ENCODE assay signal across 9 mouse cellular contexts in the genomic region with DNA sequence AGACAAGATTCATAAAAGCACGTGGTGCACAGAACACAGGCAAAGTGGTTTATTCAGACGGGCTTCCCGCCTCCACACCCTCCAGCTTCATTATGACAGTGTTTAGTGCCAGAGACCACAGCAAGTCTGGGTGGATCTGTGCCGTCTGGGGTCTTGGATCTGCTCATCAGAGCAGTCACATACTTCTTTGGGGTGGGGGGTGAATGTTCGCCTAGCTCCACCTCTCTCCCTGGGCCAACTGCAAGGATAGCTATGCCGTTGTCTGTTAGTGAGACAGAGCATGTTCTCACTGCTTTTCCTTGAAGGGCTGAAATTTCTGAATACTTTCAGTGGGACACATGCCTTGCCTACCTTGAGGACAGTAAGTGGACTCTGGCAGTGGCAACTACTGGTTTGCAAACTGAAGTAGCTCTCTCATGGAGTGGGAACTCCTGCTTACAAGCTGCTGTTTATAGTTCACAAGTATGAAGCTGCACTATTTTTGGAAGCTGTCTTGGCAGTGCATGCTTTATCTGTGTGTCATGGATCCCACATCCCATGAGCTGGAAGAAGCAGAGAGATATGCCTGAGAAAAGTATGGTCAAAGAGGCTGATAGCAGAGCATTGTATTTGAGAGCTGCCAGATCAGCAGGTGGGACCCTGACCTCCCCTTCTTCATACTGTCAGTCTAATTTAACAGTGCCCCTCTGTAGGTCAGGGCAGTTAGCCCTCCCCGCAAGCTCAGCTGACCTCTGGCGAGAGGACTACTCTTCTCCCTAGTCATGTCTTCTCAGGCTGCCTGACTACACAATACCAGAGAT.
DNase-seq lines count a peak whose midpoint lies in the region; ATAC-seq and TF ChIP-seq lines count a peak whose summit lies in the region.
"Had no signal": no experiment of that assay in that cellular context is flagged by ENCODE, and none has a peak within 500 bp of the region (broad histone marks: within the 10 kb centered on the region; RNA-seq: fewer than 3 reads in every experiment).

No protein-coding gene starts in this region.

- 54% methylated on average over 8 of the region's 8 CpGs for WGBS in intestine, embryonic 15.5 days
- 51% methylated on average over 8 of the region's 8 CpGs for WGBS in stomach, postnatal 0 days
- WGBS in midbrain, embryonic 11.5 days, result 71% methylated on average over 8 of the region's 8 CpGs

- DNase-seq in frontal cortex, postnatal 36 days (ENCODE audit: low spot score in 2 of 2), result peak; percentile 19 to 73
- DNase-seq in frontal cortex, postnatal 14 days (ENCODE audit: low spot score in 2 of 2), result no peak
- peak; percentile 36 to 69 for DNase-seq in right cerebral cortex, postnatal 10 days (ENCODE audit: low spot score in 2 of 2)
- no peak for DNase-seq in right cerebral cortex, postnatal 25 days
- no peak for DNase-seq in stomach, postnatal 0 days (ENCODE audit: low spot score)
- no peak for DNase-seq in midbrain, embryonic 11.5 days (ENCODE audit: low spot score, missing footprints)
- no peak for DNase-seq in spleen, postnatal 36 days (ENCODE audit: low spot score in 2 of 2)

- peaks cover 12% of the 10 kb centered on the region; the same call in 1 of the 2 replicates for H3K4me1 ChIP-seq in intestine, embryonic 15.5 days (replicated peaks)
- H3K4me1 ChIP-seq in stomach, postnatal 0 days (replicated peaks; ENCODE audit: control insufficient read depth, insufficient read depth), result no peaks in the 10 kb centered on the region
- H3K4me1 ChIP-seq in midbrain, embryonic 11.5 days (ENCODE audit: control insufficient read depth, insufficient read depth, low read length), result no peaks in the 10 kb centered on the region; the same call in 1 of the 2 replicates

- no peak overlapping the region for H3K4me2 ChIP-seq in intestine, embryonic 15.5 days (replicated peaks)
- no peak overlapping the region for H3K4me2 ChIP-seq in stomach, postnatal 0 days (replicated peaks; ENCODE audit: low read depth)
- H3K4me2 ChIP-seq in midbrain, embryonic 11.5 days, result no peak overlapping the region
- H3K4me2 ChIP-seq: hindbrain, embryonic 14.5 days had no signal

- no peaks in the 10 kb centered on the region for H3K36me3 ChIP-seq in intestine, embryonic 15.5 days
- no peaks in the 10 kb centered on the region for H3K36me3 ChIP-seq in stomach, postnatal 0 days (ENCODE audit: control insufficient read depth, insufficient read depth, low read length)
- no peaks in the 10 kb centered on the region for H3K36me3 ChIP-seq in midbrain, embryonic 11.5 days (ENCODE audit: control insufficient read depth, insufficient read depth, low read length)

- no peak for TF ChIP-seq EP300 in stomach, postnatal 0 days (optimal IDR thresholded peaks at IDR 0.05)

- no peaks in the 10 kb centered on the region for H3K9me3 ChIP-seq in intestine, embryonic 15.5 days
- H3K9me3 ChIP-seq in stomach, postnatal 0 days (ENCODE audit: control insufficient read depth, low read length), result no peaks in the 10 kb centered on the region
- H3K9me3 ChIP-seq in midbrain, embryonic 11.5 days (ENCODE audit: control insufficient read depth, low read length), result no peaks in the 10 kb centered on the region

- H3K9ac ChIP-seq in intestine, embryonic 15.5 days, result no peak overlapping the region
- H3K9ac ChIP-seq in stomach, postnatal 0 days (ENCODE audit: low read length), result no peak overlapping the region
- H3K9ac ChIP-seq in midbrain, embryonic 11.5 days (ENCODE audit: low read length), result no peak overlapping the region
- H3K9ac ChIP-seq: hindbrain, embryonic 14.5 days had no signal

- no peaks in the 10 kb centered on the region for H3K27me3 ChIP-seq in intestine, embryonic 15.5 days (replicated peaks)
- no peaks in the 10 kb centered on the region for H3K27me3 ChIP-seq in stomach, postnatal 0 days (ENCODE audit: control insufficient read depth, insufficient read depth, low read length)
- no peaks in the 10 kb centered on the region for H3K27me3 ChIP-seq in midbrain, embryonic 11.5 days (ENCODE audit: control insufficient read depth, insufficient read depth, low read length)

- peak; percentile 36; the same call in 1 of the 2 replicates for ATAC-seq in intestine, embryonic 15.5 days
- ATAC-seq in stomach, postnatal 0 days (ENCODE audit: low FRiP score, low TSS enrichment), result peak; percentile 45; the same call in 1 of the 2 replicates
- no peak for ATAC-seq in midbrain, embryonic 11.5 days (ENCODE audit: low FRiP score)

- no peak overlapping the region for H3K27ac ChIP-seq in intestine, embryonic 15.5 days
- H3K27ac ChIP-seq in stomach, postnatal 0 days (replicated peaks), result peak overlapping the region; percentile 31; the same call in 1 of the 2 replicates
- H3K27ac ChIP-seq in midbrain, embryonic 11.5 days (ENCODE audit: low read depth, low read length), result no peak overlapping the region
- H3K27ac ChIP-seq: hindbrain, embryonic 14.5 days had no signal

- no peak overlapping the region for H3K4me3 ChIP-seq in intestine, embryonic 15.5 days (replicated peaks)
- H3K4me3 ChIP-seq in stomach, postnatal 0 days (ENCODE audit: low read depth, low read length), result no peak overlapping the region
- H3K4me3 ChIP-seq in midbrain, embryonic 11.5 days (ENCODE audit: low read depth, low read length), result no peak overlapping the region

- TF ChIP-seq CTCF in stomach, postnatal 0 days (IDR thresholded peaks at IDR 0.05; ENCODE audit: low read depth), result no peak

Comparison
In these comparisons a context has a peak if more than half of its experiments do, and no peak if none do; other contexts are left out.
1. DNase-seq: peak in frontal cortex, postnatal 36 days (2 of 2) and right cerebral cortex, postnatal 10 days (2 of 2); none in frontal cortex, postnatal 14 days (0 of 2), right cerebral cortex, postnatal 25 days (single experiment), stomach, postnatal 0 days (single experiment), midbrain, embryonic 11.5 days (single experiment) and spleen, postnatal 36 days (0 of 2).